Mouse (Mus musculus) v-Abl transformed pro-B cells (cell line): ENCODE data around the gene Slit3.

Experiments used
- in situ Hi-C, 2 experiments: fragments of 400-800 bp; cut with MboI; formaldehyde crosslinking; loops; one replicate each; pipeline ENCODE4 v1.15.1; 2025; ENCODE audit not compliant: unreplicated experiment in 2 of 2

Slit3 gene

DNA sequence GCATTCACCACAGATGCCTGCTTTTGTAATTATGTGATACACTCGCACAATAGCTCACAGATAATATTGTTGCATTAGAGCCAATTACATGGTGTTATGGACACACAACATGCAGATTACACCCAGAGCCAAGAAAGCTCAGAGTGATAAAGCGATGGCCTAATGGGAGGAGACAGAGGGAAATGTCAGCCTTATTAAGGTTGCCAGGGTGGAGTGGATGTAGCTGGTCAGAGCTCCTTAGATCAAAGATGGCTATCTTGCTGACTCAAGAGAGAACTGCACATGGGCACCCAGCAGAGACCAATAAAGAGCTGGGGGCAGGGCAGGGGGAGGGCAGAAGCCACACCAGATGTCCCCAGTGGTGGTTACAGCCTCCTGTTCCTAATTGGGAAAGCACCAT is 437.3 kb downstream of the Slit3 start:
- in situ Hi-C loops: no loop called here

DNA sequence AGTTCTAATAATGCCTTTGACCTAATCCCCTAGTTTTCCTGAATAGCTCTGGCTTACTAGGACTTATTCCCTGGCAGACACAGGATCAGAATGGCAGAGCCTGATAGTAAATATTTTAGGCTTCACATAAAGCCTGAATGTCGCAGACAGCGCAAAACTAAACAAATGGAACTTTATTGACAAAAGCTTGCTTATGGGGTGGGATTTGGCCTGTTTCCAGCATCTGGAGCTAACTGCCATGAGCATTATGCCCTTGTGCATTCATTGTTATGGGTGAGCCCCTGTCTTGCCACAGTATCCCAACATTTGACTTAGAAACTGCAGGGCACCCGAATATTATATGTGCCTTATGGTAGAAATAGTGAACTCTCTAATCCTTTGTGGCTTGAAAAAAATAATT is 438.4 kb downstream of the Slit3 start:
- in situ Hi-C loops: no loop called here

DNA sequence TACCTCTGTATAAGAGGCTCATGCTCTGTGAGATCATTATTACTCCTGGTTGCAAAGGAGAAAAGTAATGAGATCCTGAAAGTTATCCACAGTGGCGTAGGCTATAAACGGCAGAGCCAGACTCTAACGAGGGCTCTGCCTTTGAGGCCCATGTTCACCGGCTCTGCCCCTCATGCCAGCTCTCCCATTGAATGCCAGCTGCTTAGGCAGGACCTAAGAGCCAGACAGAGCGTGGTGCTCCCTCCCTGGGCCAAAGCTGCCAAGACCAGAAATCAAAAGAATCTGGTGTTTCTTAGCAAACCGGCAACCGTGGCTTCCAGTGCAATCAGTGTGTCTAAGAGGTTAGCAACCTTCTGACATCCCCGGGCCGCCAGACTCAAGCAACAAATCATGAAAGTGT is 440.7 kb downstream of the Slit3 start:
- in situ Hi-C loops: no loop called here

DNA sequence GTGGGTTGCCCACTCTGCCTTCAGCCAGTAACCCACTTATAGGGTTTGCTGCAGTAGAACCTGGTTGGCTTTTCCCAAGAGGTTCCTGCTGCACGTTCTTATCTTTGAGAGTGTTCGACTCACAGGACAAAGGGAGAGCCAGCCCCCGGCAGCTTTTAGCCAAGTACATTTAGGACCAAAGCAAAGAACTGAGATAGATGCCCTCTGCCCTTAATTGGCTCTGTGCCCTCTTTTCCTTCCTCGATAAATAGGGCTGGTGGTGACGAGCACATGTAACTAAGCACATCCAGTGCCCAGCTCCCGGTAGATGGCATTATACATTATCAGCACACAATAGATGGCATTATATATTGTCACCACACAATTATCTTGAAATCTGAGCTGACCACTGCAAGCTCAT is 444.3 kb downstream of the Slit3 start:
- in situ Hi-C loops: no loop called here

DNA sequence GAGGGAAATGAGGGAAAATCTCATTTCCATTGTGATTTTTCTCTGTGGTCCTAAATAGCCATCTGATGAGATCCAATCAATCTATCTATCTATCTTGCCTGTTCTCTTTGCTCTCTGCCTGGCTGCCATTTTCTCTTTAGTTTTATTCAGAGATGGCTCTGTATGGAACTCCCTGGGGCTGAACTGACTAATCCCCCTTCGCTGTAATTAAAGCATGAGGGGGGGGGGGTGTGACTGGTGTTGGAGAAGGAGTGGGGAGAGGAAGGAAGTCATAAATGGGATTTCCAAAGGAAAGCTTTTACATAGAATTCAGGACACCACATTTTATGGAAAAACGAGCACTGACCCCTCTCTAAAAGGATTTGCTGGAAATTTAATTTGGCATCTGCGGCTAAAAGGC is 445.7 kb downstream of the Slit3 start:
- in situ Hi-C loops: no loop called here

DNA sequence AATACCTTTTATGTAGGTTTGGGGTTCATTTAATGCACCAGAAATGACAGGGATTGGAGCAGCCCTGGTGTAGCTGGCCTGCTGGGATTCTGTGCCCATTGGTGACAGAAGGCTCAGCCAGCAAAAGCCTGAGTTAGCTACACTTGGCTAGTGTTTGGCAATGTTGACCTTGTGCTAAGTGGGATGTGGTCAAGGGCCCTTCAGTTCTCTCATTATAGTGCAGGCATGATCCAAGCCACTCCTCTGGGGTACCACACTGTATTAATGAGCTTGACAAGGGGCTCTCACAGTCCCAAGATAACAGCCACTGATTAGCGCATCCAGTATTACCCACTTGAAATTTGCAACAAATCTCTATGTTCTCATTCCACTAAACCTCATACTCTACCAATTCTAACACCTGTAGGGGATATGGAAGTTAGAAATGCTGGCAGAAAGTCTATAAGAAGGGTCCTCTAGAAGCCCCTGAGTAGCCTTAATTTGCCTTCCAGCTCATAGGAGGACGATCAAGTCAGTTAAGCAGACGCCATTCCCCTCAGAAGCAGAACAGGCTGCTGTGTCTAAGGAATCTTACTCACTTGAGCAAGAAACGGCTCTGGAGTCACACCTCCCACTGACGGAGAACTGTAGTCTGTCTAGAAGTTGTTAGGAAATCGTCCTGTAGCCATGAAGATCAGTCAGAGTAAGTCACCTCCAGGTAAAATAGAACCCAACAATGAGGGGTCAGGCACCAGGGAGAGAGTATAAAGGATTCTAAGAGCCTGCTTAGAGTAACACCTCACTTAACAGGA is 448.3 kb downstream of the Slit3 start:
- in situ Hi-C loops: no loop called here

DNA sequence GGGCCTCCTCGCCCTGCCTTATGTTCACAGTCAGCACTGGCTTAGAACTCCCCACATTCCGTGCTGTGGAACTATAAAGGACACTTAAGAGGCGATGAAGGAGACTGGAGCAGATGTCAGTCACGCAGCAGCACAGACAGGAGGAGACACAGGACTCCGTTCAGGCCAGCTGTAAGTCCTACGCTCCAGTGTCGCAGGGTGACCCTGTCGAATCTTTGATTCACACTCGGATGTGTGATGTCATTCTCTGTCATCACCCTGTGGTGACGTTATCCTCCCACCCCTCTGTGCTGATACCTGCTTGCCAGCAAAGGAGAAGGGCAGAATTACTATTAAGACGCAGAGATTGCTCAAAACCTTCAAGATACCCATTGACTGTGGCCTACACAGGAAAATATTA is 448.9 kb downstream of the Slit3 start:
- in situ Hi-C loops: no loop called here

DNA sequence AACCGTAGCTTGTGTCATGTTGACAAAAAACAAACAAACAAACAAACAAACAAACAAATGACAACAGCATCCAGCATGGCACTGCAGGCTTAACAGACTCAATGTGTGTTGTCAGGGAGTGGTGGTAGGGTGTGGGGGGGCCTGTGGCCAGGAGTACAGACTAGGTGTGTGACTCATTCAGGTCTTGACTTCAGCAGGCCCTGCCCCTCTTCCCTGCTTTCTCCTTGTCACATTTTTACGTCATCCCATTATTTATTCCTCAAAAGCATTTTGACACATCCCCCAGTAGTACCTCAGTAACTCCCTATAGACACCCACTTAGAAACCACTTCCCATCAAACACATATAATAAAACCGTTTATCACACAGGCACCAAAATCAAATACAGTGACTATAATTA is 450.9 kb downstream of the Slit3 start:
- in situ Hi-C loops: no loop called here

DNA sequence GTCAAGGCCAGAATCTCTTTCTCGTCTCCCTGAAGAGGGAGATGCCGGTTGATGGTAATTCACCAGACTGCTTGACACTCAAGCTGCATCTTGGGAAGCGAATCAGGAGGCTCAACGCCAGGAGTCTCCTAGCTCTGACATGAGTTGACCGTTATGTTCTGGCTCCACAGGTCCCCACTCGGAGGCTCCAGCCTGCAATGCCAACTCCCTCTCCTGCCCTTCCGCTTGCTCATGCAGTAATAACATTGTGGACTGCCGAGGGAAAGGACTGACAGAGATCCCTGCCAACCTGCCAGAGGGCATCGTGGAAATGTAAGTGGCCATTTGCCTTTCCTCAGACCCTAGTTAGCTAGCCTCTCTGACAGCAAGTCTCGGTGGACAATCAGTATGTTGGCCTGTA is 457.8 kb downstream of the Slit3 start:
- in situ Hi-C loops: no loop called here

DNA sequence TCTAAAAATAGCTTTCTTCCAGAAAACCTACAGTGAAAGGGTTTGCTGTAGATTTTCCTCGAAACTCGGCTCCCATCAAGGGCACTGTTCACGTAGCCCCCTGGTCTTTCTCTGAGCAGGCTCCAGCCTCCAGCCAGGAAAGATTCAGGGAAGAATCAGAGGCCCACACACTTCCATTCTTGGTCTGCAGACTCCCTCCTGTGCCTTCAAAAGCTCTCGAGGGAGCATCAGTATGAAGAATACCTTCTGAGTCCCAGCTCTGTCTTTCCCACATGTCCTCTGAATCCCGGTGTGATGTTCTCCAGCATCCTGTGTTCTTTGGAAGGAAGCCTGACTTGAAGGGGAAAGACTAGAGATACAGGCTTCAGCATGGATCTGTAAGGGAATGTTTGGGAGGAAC is 461.6 kb downstream of the Slit3 start:
- in situ Hi-C loops: no loop called here

DNA sequence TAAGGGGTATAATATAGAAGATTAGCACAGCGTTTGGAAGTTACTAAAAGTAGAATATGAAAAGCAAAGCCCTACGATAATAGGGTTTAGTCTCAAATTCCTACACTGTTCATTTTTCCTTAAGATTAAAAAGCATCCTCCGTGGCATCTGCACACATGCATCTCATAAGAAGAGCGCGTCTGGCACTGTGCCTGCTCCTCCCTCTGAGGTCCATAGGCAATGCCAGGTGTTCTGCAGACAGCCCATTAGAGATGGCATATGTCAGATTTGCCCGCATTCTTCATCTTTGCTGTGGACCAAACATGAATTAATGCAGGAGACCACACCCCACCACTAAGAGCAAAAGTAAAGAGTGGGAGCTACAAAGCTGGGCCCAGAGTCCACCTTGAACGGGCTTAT is 462.6 kb downstream of the Slit3 start:
- in situ Hi-C loops: no loop called here

DNA sequence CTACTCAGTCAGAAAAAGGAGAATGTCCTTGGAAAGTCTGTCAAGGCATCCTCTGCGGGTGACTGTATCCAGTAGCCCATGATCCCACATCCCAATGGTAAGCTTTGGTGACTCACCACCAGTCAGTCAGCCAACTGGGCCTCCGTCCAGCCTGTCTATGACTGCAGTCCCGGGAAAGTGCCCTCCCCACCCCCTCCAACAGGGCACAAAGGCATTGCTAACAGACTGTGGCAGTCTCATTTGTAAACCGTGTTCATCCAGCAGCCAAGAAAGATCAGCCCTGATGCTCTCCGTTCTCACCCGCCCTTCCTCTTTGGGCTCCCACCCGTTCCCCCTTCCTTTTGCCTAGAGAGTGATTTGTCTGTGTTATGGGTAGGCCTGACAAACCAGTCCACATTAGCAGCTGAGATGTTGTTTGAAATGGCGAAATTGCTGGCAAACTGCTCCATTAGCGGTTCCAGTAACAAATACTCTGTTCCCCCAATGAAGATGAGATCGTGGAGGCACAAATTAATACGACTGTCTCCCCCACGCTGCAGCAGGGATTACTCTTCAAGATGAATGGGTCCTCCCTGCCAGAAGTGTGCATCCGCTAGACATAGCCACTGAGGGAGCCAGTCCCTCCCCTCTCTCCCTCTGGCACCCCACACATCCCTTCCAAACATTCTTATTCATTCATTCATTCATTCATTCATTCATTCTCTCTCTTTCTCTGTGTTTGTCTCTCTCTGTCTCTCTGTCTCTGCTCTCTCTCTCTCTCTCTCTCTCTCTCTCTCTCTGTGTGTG is 466.3 kb downstream of the Slit3 start:
- in situ Hi-C loops: no loop called here

DNA sequence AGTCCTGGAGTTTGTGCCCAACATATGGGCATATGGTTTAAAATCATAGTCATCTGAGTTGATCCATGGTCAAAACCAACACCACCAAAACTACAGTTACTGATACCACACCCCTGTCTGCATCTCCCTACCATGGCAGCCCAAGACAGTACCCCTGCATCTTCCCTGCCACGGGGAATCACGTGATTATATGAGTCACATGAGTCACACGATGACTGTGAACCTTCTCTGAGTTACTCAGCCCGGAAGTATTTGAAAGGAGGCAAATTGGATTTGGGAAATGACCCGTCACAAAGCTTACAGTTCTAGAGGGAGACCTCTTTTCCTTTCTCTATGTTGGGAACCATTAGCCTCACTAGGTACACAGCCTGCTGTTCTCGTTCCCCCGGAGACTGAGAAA is 468.9 kb downstream of the Slit3 start:
- in situ Hi-C loops: no loop called here

DNA sequence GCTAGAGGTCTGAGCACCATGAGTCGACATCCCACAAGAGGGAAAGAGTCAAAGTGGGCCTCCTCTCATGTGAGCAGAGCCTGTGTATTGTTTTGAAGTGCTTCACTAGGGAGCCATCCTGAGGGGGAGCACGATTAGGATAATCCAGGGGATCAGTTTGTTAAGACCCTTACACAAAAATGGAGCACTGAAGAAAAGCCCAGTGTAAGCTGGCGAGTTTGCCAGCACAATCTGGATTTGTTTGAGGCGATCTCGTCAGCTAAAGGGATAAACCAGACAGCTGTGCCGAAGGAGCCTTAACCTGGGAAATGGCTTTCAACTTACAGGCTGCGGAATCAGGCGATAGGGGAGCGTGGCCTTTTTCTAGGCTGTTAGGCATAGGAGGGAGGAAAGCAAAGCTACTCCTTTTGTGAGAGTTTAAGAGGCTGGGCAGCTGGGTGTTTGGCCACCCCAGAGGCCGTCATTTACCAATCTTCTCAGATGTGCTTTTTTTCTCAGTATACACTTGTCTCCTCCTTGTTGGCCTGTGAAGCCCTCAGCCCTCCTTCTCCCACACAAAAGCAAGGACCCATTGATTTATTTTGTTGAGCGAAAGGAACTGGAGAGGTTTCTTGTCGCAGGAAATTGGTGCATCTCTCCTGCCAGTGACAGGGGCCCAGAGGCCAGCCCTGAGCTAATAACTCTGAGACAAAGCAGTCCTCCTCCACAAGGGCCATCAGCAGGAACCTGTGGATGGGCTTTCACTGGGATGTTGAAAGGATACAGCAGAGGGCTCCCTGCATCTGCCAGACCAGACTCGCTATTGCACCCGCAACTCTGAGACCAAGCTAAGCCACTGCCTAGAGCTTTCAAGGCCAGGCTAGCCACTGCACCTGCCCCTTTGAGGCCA is 472.4 kb downstream of the Slit3 start:
- in situ Hi-C loops: no loop called here

DNA sequence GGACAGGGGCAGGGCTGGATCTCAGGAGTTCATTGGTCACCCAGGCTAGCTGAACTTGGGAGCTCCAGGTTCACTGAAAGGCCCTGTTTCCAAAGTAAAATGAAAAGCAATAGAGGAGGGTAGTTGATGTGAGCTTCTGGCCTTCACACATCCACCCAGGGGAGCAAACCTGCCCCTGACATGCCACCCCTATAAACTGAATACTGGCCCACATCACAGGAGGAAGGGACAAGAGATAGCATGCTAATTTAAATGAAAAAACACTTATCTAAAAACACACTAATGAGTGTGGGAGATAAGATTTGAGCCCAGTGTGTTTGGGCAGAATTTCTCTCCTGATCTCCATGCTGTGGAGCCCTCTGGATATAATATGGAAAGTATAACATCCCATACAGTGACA is 475.0 kb downstream of the Slit3 start:
- in situ Hi-C loops: no loop called here

DNA sequence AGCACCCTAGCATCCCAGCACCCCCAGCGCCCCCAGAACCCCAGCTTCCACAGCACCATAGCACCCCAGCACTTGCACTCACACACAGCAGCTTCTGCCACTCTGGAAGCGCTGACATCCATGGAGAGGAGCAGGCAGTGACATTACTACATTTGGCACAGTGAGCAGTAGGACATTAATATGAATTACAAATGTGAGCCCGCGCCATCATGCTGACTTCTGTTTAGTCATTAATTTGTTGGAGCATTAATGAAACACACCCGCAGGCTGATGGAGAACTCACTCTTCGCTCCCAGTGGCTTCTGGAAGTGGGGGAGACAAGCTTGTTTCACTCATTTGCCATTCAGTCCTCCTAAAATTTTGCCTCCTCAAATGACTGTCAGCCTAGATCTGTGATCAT is 476.9 kb downstream of the Slit3 start:
- in situ Hi-C loops: no loop called here

DNA sequence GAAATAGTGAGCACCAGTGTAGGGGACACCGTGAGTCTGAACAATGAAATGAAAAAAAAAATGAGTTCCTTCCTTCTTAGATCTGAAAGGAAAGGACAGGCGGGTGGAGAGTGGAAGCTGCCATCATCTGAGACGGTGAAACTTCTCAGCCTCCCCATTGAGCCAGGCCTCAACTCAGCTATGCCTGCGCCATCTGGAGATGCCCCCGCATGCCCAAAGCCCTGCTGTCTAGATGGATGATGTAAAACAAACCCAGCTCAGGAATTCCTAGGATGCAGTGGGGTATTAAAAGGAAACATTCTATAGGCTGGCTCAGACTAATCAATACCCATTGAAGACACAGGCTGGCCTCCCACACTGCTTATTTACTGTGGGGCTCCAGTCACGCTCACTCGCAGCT is 477.7 kb downstream of the Slit3 start:
- in situ Hi-C loops: no loop called here

DNA sequence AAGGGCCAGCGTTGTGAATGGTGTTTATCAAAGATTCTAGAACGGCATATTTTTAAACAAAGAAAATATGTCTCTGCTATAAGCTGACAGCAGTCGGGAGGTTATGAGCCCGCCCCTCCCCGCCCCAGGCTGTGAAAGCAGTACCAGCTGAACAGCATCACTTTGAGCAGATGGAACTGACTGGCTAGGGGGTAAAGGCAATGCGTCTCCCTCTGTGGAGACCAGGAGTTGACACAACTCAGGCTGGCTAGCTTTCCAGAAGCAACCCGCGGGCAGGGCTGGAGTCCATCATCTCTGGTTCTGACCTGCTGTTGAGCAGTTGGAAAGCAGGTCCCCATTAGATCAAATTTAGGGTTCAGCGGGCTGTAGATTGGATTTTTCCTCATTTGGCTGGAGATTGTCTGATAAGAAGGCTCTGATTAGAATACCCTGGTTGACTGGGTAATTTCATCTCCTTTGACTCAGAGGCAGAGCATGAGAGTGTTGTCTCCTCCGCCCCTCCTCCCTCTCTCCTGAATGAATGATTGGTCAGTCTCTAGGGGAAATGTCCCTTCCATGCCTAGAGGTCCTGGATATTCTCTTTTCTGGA is 480.7 kb downstream of the Slit3 start:
- in situ Hi-C loops: no loop called here

DNA sequence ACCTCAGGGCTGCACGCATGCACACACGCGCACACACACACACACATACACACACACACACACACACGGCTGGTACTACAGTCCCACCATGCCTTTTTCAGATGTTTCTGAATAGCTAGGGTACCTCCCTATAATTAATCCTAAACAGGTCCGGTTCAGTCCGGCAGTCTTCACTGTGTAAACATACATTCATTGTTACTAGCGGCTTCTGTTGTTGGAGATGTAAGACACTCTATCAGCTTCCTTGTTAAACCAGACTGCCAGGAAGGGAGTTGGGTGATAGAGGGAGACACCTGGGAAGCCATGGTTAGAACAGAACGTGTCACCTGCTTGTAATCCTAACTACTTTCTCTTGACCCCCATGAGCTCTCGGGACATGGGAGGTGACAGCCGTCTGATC is 481.6 kb downstream of the Slit3 start:
- in situ Hi-C loops: no loop called here

DNA sequence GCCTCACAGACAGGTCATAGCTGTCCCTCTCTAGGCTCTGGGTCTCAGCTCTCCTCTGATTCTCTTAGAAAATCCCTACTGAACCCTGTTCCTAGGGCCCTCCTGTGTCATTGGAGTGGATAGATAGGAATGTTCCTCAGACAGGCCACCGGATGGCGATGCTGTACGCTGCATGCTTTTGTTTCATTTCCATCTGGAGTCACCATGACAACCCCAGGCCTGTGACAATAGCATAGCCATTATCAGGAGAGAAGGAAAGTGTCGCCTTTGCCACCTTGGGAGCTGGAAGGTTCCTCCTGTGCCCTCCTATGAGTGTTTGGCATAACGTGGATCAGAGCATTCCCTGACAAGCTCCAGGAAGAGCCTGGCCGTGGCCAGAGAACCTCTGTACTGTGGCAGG is 482.9 kb downstream of the Slit3 start:
- in situ Hi-C loops: no loop called here
